Comparison of ENCODE assay signal across 19 mouse cellular contexts in the genomic region with DNA sequence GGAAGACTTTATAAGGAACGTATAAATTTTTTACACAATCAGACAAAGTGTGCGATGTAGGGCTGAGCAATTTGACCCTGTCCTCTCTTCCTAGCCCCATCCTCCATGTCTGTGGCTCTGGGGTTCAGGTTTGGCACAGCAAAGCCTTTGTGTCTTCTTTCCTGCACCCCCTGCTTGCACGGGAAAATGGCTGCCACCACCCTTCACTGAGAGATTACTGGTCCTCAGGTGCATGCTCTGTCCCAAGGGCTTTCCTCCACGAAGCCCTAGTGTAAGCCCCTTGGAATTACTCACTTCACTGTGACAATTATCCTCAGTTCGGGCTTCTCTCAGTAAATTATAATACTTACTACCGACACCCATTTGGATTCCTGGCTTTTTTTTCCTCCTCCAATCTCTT.
"Had no signal": no experiment of that assay in that cellular context is flagged by ENCODE, and none has a peak within 500 bp of the region (broad histone marks: within the 10 kb centered on the region; RNA-seq: fewer than 3 reads in every experiment).

No protein-coding gene starts in this region.

- H3K36me3 ChIP-seq: midbrain, embryonic 10.5 days; midbrain, embryonic 12.5 days; neural tube, embryonic 13.5 days; neural tube, embryonic 15.5 days had no signal

- DNase-seq: lung, adult 18-20 months; lung, embryonic 14.5 days; lung, postnatal 10 days; lung, postnatal 4 days; midbrain, embryonic 14.5 days; retina, postnatal 1 day; right cerebral cortex, adult 18-20 months; right cerebral cortex, postnatal 25 days; right cerebral cortex, postnatal 4 days; spleen, adult 18-20 months; thymus, adult 18-20 months; thymus, postnatal 14 days; thymus, postnatal 36 days had no signal

- H3K4me3 ChIP-seq: midbrain, embryonic 10.5 days; midbrain, embryonic 12.5 days; myocyte; neural tube, embryonic 13.5 days; neural tube, embryonic 15.5 days had no signal

- H3K9ac ChIP-seq: lung, embryonic 14.5 days; midbrain, embryonic 12.5 days; neural tube, embryonic 13.5 days; neural tube, embryonic 15.5 days had no signal

- ATAC-seq: midbrain, embryonic 16.5 days had no signal

- H3K4me2 ChIP-seq: lung, embryonic 14.5 days; midbrain, embryonic 12.5 days; neural tube, embryonic 13.5 days; neural tube, embryonic 15.5 days had no signal

- H3K9me3 ChIP-seq: midbrain, embryonic 10.5 days; midbrain, embryonic 12.5 days; neural tube, embryonic 13.5 days; neural tube, embryonic 15.5 days had no signal

- H3K27me3 ChIP-seq: midbrain, embryonic 12.5 days; neural tube, embryonic 13.5 days; neural tube, embryonic 15.5 days had no signal

- H3K4me1 ChIP-seq: midbrain, embryonic 10.5 days; midbrain, embryonic 12.5 days; neural tube, embryonic 13.5 days; neural tube, embryonic 15.5 days had no signal

- H3K27ac ChIP-seq: midbrain, embryonic 10.5 days; midbrain, embryonic 12.5 days; neural tube, embryonic 13.5 days; neural tube, embryonic 15.5 days had no signal
